Mouse (Mus musculus) hindbrain, embryonic 11.5 days (tissue): Measurements from ENCODE around the gene Acaca. TPM values are rescaled to one million over a fixed set of nuclear protein-coding genes. Genes with fewer than 3 reads are reported as not detected.

Experiments used
- ATAC-seq: fragments of 200-750 bp; cut with Nextera tagmentation; 2 replicates; pipeline ENCODE4 v1.8.0; 2017; ENCODE audit warnings: mild to moderate bottlenecking, moderate TSS enrichment, moderate library complexity; ENCODE audit not compliant: low FRiP score
- DNase-seq: peaks from one replicate; pipeline ENCODE4 v3.0.0-alpha.2; 2015; ENCODE audit warnings: low spot score
- H3K27ac ChIP-seq: fragments of 300-500 bp; sonication (generic); 2 replicates; pipeline ENCODE4 v1.5.1; 2014; ENCODE audit warnings: mild to moderate bottlenecking, low read depth, low read length
- H3K27me3 ChIP-seq: fragments of 300-500 bp; sonication (generic); 2 replicates; pipeline ENCODE4 v1.6.1; 2014; ENCODE audit warnings: mild to moderate bottlenecking, low read length, moderate library complexity, mixed read lengths; ENCODE audit not compliant: control insufficient read depth, insufficient read depth
- H3K36me3 ChIP-seq: fragments of 300-500 bp; sonication (generic); 2 replicates; pipeline ENCODE4 v1.6.1; 2014; ENCODE audit warnings: mild to moderate bottlenecking, low read length, moderate library complexity, mixed read lengths; ENCODE audit not compliant: control insufficient read depth, insufficient read depth
- H3K4me1 ChIP-seq: fragments of 300-500 bp; sonication (generic); replicated peaks from 2 replicates; pipeline ENCODE4 v1.6.1; 2014; ENCODE audit warnings: low read length, mixed read lengths; ENCODE audit not compliant: control insufficient read depth, insufficient read depth
- H3K4me2 ChIP-seq: fragments of 300-500 bp; sonication (generic); replicated peaks from 2 replicates; pipeline ENCODE4 v1.6.1; 2014; ENCODE audit warnings: mild to moderate bottlenecking, low read depth, low read length
- H3K4me3 ChIP-seq: fragments of 300-500 bp; sonication (generic); 2 replicates; pipeline ENCODE4 v1.5.1; 2014; ENCODE audit warnings: low read depth, low read length
- H3K9ac ChIP-seq: fragments of 300-500 bp; sonication (generic); 2 replicates; pipeline ENCODE4 v1.6.1; 2014; ENCODE audit warnings: low read depth, low read length
- H3K9me3 ChIP-seq: fragments of 300-500 bp; sonication (generic); 2 replicates; pipeline ENCODE4 v1.6.1; 2016; ENCODE audit warnings: low read length; ENCODE audit not compliant: control insufficient read depth
- WGBS: fragments of 180-500 bp; shearing (Covaris S2); extraction: QIAGEN DNeasy Blood & Tissue Kit; methylation state at CpG from one replicate; pipeline ENCODE4 v1.1.7; 2014; 5-methylcytosine and 5-hydroxymethylcytosine counted together
- polyA plus RNA-seq: library from polyadenylated mRNA; unstranded; fragments of >200 nt; fragmentation: Nextera tagmentation; extraction: Ambion mirVana; gene quantifications from 2 replicates; pipeline ENCODE4 v1.2.1, GENCODE M21; 2014

Gene Acaca
- polyA plus RNA-seq, 1 experiment from 2014 or later: 35.3 TPM

DNA sequence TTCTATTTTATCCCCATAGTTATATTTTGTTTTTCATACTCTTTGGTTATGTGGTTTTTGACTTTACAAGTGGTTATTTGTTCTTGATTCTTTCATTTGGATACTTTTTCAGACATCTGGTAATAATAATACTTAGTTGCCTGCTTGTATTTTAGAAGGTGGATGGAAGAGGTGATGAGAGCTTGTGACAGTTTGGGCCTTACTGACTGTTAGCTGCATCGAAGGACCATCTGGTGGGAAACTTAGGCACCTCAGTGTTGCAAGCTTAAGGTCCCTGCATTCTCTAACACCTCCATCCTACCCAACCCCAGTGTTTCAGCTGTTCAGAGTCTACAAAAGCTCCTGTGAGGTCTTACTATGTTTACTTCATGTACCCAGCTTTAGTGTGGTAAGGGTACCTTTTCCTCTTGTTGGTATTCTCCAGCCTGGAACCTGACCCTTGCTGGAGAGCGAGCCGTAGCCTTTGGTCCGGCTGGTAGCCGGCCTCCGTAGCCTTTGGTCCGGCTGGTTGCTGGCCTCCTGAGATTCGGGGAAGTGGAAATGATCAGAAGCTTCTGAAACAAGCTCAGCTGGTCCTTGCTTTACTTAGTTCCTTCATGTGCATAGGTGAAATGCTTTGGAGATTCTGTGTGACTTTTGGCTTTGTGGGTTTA, 61.2 kb downstream of the Acaca start:
- no peak overlapping the region for H3K27ac ChIP-seq
- H3K36me3 ChIP-seq: no peaks in the 10 kb centered on the region
- DNase-seq (no peak), ATAC-seq (no peak)
- H3K4me2 ChIP-seq: no peak overlapping the region
- no peaks in the 10 kb centered on the region for H3K27me3 ChIP-seq
- no peaks in the 10 kb centered on the region for H3K9me3 ChIP-seq
- 84% methylated on average over 8 of the region's 8 CpGs for WGBS
- no peaks in the 10 kb centered on the region for H3K4me1 ChIP-seq
- H3K9ac ChIP-seq: no peak overlapping the region
- H3K4me3 ChIP-seq: no peak overlapping the region

DNA sequence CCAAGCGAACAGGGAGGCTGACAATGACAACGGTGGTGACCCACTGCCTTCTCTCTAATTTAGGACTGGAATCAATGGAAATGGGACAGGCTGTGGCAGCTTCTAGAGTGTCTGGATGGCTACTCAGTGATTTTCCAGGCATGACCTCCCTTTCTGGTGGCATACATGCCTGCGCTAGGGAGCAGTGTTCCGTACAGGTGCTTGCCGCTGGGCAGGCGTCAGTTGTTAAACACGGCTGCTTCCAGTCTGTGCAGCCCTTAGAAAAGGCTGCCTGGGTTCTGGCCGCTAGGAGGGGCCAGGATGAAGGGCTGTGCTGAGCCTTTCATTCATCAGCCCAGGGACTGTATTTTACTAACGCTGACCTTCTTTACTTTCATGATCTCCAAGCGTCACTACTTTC, 63.8 kb downstream of the Acaca start:
- ATAC-seq (no peak), DNase-seq (no peak)
- H3K27me3 ChIP-seq: no peaks in the 10 kb centered on the region
- no peak overlapping the region for H3K4me2 ChIP-seq
- WGBS: 76% methylated on average over 10 of the region's 10 CpGs
- no peaks in the 10 kb centered on the region for H3K4me1 ChIP-seq
- no peak overlapping the region for H3K27ac ChIP-seq
- no peak overlapping the region for H3K9ac ChIP-seq
- H3K4me3 ChIP-seq: no peak overlapping the region
- no peaks in the 10 kb centered on the region for H3K9me3 ChIP-seq
- H3K36me3 ChIP-seq: no peaks in the 10 kb centered on the region

DNA sequence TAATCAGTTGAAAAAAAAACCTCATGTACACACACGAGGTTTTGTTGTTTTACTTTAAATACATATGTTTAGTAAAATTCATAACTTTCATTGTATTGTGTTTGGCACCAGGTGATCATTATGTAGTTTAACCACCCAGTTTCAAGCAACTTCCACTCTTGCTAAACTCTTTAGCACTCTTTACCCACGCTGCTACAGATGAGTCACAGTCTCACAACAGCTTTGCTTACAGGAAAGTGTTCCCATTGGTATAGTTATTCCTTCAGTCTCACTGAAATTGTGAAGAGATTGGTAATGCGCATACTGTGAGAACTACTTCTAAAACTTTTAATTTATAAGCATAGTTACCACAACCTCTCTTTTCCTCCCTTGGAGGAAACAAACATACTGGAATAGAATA, 65.3 kb downstream of the Acaca start:
- H3K27me3 ChIP-seq: no peaks in the 10 kb centered on the region
- ATAC-seq (no peak), DNase-seq (no peak)
- no peaks in the 10 kb centered on the region for H3K36me3 ChIP-seq
- no peak overlapping the region for H3K4me2 ChIP-seq
- no peak overlapping the region for H3K4me3 ChIP-seq
- WGBS: 90% methylated on average over 3 of the region's 3 CpGs
- no peaks in the 10 kb centered on the region for H3K4me1 ChIP-seq
- H3K9me3 ChIP-seq: no peaks in the 10 kb centered on the region
- no peak overlapping the region for H3K27ac ChIP-seq
- no peak overlapping the region for H3K9ac ChIP-seq

DNA sequence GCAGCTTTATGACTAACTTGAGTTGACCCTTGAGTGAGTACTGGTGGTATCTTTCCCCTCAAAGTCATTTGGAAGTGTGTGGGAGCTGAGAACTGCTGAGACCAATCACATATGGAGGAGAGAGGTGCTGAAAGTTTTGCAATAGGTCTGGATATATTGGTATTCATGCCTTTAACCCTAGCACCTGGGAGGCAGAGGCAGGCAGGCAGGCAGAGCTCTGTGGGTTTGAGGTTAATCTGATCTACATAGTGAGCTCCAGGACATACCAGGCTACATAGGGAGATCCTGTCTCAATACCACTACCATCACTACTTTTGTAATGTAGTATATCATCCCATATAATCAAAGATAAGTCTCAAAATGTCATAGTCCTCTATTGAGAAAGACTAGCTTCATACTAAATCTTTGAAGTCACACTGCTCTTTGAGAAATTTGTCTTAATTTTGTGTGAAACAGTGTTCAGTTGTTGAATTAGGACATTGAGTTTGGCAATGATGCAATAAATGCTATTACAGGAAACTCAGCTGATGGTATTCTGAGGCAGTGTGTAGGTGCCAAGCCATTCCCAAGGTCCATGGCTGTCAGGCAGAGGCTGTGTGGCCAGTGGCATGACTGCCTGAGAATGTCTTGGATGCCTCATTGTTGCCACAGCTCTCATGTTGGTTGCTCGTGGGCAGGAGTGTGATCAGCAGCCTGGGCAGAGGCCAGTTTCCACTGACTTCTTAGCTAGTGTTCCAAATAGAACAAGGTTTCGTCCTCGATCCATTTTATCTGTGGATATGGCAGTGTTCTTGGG, 68.3 kb downstream of the Acaca start:
- Histone ChIP-seq H3K9ac (no peak overlapping the region), H3K4me2 (no peak overlapping the region), H3K36me3 (no peaks in the 10 kb centered on the region), H3K27ac (no peak overlapping the region), H3K4me3 (no peak overlapping the region), H3K4me1 (no peaks in the 10 kb centered on the region), H3K27me3 (no peaks in the 10 kb centered on the region), H3K9me3 (no peaks in the 10 kb centered on the region)
- DNase-seq (no peak), ATAC-seq (no peak)
- 94% methylated on average over 3 of the region's 3 CpGs for WGBS

DNA sequence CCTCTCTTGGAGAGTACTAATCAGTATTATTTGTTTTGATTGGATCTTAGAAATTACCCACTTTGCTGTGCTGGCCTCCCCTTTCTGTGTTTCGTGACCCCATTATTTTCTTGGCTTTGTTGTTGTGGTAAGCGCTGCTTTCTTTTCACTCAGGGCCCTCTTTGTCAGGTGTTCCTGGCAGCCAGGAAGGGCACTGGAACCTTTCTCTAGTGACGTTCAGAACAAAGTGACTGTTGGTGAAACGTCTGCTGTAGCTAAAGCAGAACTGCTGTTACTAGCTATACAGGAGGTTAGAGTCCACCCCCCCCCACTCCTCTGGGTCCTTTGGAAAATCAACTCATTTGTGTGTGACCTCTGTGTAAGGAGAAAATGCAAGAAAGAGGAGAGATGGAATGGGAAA, 76.3 kb downstream of the Acaca start:
- WGBS: 46% methylated on average over 4 of the region's 4 CpGs
- DNase-seq (no peak), ATAC-seq (no peak)
- no peaks in the 10 kb centered on the region for H3K9me3 ChIP-seq
- H3K4me3 ChIP-seq: no peak overlapping the region
- no peaks in the 10 kb centered on the region for H3K27me3 ChIP-seq
- no peaks in the 10 kb centered on the region for H3K36me3 ChIP-seq
- H3K9ac ChIP-seq: no peak overlapping the region
- no peak overlapping the region for H3K27ac ChIP-seq
- no peak overlapping the region for H3K4me2 ChIP-seq
- no peaks in the 10 kb centered on the region for H3K4me1 ChIP-seq

- Histone ChIP-seq H3K27me3 (no peaks in the 10 kb centered on the region), H3K4me3 (no peak overlapping the region), H3K9ac (no peak overlapping the region), H3K4me1 (no peaks in the 10 kb centered on the region), H3K9me3 (no peaks in the 10 kb centered on the region), H3K27ac (no peak overlapping the region), H3K36me3 (no peaks in the 10 kb centered on the region), H3K4me2 (no peak overlapping the region)
- no peak for ATAC-seq
- WGBS: 93% methylated on average over 6 of the region's 6 CpGs
- no peak for DNase-seq
These were observed 81.4 kb downstream of the Acaca start for GRCm38 (mm10) chr11:84210876-84211275.

DNA sequence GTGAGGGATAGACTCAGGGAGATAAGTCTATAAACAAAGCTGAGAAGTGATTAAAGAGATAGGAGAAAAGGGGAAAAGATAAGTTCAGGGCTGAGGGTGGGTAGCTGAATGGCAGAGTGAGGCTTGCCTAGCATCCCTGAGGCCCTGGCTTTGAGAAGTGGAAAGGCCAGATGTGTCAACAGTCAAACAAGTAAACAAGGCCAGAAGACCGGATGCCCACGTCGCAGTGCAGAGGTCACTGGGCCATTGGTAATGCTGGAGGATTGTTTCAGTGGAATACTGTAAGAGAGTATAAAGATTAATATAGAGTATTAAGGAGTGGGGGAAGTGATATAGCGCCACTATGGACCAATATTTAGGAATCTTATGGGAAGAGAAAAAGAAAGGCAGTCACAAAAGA, 89.5 kb downstream of the Acaca start:
- Histone ChIP-seq H3K36me3 (no peaks in the 10 kb centered on the region), H3K9me3 (no peaks in the 10 kb centered on the region), H3K9ac (no peak overlapping the region), H3K4me3 (no peak overlapping the region), H3K27ac (no peak overlapping the region), H3K4me2 (no peak overlapping the region), H3K4me1 (no peaks in the 10 kb centered on the region), H3K27me3 (no peaks in the 10 kb centered on the region)
- ATAC-seq (no peak), DNase-seq (no peak)
- WGBS: 83% methylated on average over 4 of the region's 4 CpGs

DNA sequence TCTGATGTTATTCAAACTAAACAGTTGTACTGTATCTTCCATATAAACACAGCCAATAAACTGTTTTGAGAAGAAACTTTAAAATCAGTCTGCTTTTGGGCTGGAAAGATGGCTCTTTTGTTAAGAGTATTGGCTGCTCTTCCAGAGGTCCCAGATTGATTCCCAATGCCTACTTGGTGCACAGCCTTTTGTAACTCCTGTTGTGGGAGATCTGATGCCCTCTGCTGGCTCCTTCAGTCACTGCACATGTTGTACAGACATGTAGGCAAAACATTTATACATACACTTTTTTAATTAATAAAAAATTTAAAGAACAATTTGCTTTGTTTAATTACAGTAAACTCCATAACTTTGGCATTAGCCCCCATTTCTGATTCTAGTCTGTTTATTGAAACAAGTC, 114.1 kb downstream of the Acaca start:
- Histone ChIP-seq H3K27ac (no peak overlapping the region), H3K9ac (no peak overlapping the region), H3K36me3 (no peaks in the 10 kb centered on the region), H3K4me2 (no peak overlapping the region), H3K4me1 (no peaks in the 10 kb centered on the region), H3K4me3 (no peak overlapping the region), H3K9me3 (no peaks in the 10 kb centered on the region), H3K27me3 (no peaks in the 10 kb centered on the region)
- DNase-seq (peak; percentile 70), ATAC-seq (no peak)

- Histone ChIP-seq H3K27ac (no peak overlapping the region), H3K9ac (no peak overlapping the region), H3K36me3 (no peaks in the 10 kb centered on the region), H3K27me3 (no peaks in the 10 kb centered on the region), H3K4me2 (no peak overlapping the region), H3K4me3 (no peak overlapping the region), H3K4me1 (no peaks in the 10 kb centered on the region), H3K9me3 (no peaks in the 10 kb centered on the region)
- no peak for DNase-seq
- no peak for ATAC-seq
- WGBS: 92% methylated on average over 1 of the region's 1 CpGs
These were observed 117.9 kb downstream of the Acaca start for GRCm38 (mm10) chr11:84247370-84247769.
